In genomic region chr8:87674157-87674556, GRCm38 (mm10) we compare ENCODE assay signal across 13 mouse cellular contexts.
DNase-seq lines count a peak whose midpoint lies in the region; ATAC-seq and TF ChIP-seq lines count a peak whose summit lies in the region.
"Had no signal": no experiment of that assay in that cellular context is flagged by ENCODE, and none has a peak within 500 bp of the region (broad histone marks: within the 10 kb centered on the region; RNA-seq: fewer than 3 reads in every experiment).

No protein-coding gene starts in this region.

- no peak overlapping the region for H3K4me2 ChIP-seq in heart, postnatal 0 days (ENCODE audit: low read depth, low read length)
- H3K4me2 ChIP-seq in midbrain, embryonic 12.5 days (replicated peaks), result no peak overlapping the region
- H3K4me2 ChIP-seq in midbrain, embryonic 14.5 days (ENCODE audit: low read length), result no peak overlapping the region
- no peak overlapping the region for H3K4me2 ChIP-seq in hindbrain, embryonic 15.5 days
- H3K4me2 ChIP-seq: lung, embryonic 15.5 days; stomach, embryonic 15.5 days had no signal

- H3K9ac ChIP-seq in heart, postnatal 0 days (replicated peaks; ENCODE audit: low read depth, low read length), result no peak overlapping the region
- H3K9ac ChIP-seq in midbrain, embryonic 12.5 days (replicated peaks), result no peak overlapping the region
- H3K9ac ChIP-seq in midbrain, embryonic 14.5 days (replicated peaks; ENCODE audit: low read length), result no peak overlapping the region
- no peak overlapping the region for H3K9ac ChIP-seq in hindbrain, embryonic 15.5 days
- H3K9ac ChIP-seq: lung, embryonic 15.5 days; stomach, embryonic 15.5 days had no signal

- TF ChIP-seq EP300 in heart, postnatal 0 days (IDR thresholded peaks at IDR 0.05; ENCODE audit: low read depth), result no peak

- no peak for ATAC-seq in heart, postnatal 0 days (ENCODE audit: insufficient read depth, low read depth)
- ATAC-seq in midbrain, embryonic 12.5 days (ENCODE audit: low FRiP score, low read depth), result no peak
- ATAC-seq in midbrain, embryonic 14.5 days (ENCODE audit: low FRiP score, low TSS enrichment), result no peak
- ATAC-seq in hindbrain, embryonic 15.5 days (ENCODE audit: low FRiP score, low read depth), result peak; percentile 21; the same call in 1 of the 2 replicates
- ATAC-seq: midbrain, embryonic 16.5 days had no signal

- peak; percentile 38; the same call in 1 of the 2 replicates for TF ChIP-seq CTCF in heart, postnatal 0 days (IDR thresholded peaks at IDR 0.05; ENCODE audit: low read depth)

- H3K27me3 ChIP-seq in heart, postnatal 0 days (ENCODE audit: control insufficient read depth, insufficient read depth, low read length), result no peaks in the 10 kb centered on the region
- no peaks in the 10 kb centered on the region for H3K27me3 ChIP-seq in heart, embryonic 10.5 days (ENCODE audit: insufficient read depth, poor library complexity, severe bottlenecking)
- H3K27me3 ChIP-seq in midbrain, embryonic 12.5 days, result no peaks in the 10 kb centered on the region
- H3K27me3 ChIP-seq in midbrain, embryonic 14.5 days (ENCODE audit: control insufficient read depth, insufficient read depth, low read length), result no peaks in the 10 kb centered on the region
- no peaks in the 10 kb centered on the region for H3K27me3 ChIP-seq in hindbrain, embryonic 15.5 days
- H3K27me3 ChIP-seq: lung, embryonic 15.5 days; stomach, embryonic 15.5 days had no signal

- no peak overlapping the region for H3K27ac ChIP-seq in heart, postnatal 0 days (ENCODE audit: low read depth)
- H3K27ac ChIP-seq in heart, embryonic 10.5 days, result no peak overlapping the region
- peak overlapping the region; percentile 31; the same call in 1 of the 2 replicates for H3K27ac ChIP-seq in midbrain, embryonic 12.5 days (replicated peaks)
- no peak overlapping the region for H3K27ac ChIP-seq in midbrain, embryonic 14.5 days (replicated peaks; ENCODE audit: low read depth, low read length)
- H3K27ac ChIP-seq in hindbrain, embryonic 15.5 days (replicated peaks), result peak overlapping the region; percentile 75; the same call in 1 of the 2 replicates
- H3K27ac ChIP-seq: embryonic facial prominence, embryonic 10.5 days; lung, embryonic 15.5 days; stomach, embryonic 15.5 days had no signal

- H3K4me3 ChIP-seq in heart, postnatal 0 days (ENCODE audit: low read depth, low read length), result no peak overlapping the region
- no peak overlapping the region for H3K4me3 ChIP-seq in heart, embryonic 10.5 days
- H3K4me3 ChIP-seq in midbrain, embryonic 12.5 days, result no peak overlapping the region
- no peak overlapping the region for H3K4me3 ChIP-seq in midbrain, embryonic 14.5 days (replicated peaks; ENCODE audit: low read depth, low read length)
- H3K4me3 ChIP-seq in hindbrain, embryonic 15.5 days, result no peak overlapping the region
- H3K4me3 ChIP-seq: embryonic facial prominence, embryonic 10.5 days; lung, embryonic 15.5 days; stomach, embryonic 15.5 days had no signal

- H3K36me3 ChIP-seq in heart, postnatal 0 days (replicated peaks; ENCODE audit: control insufficient read depth, insufficient read depth, low read length), result no peaks in the 10 kb centered on the region
- H3K36me3 ChIP-seq in heart, embryonic 10.5 days, result peaks cover 10% of the 10 kb centered on the region; the same call in 1 of the 2 replicates
- H3K36me3 ChIP-seq in midbrain, embryonic 12.5 days, result peaks cover 8% of the 10 kb centered on the region
- peaks cover 7% of the 10 kb centered on the region; the same call in 1 of the 2 replicates for H3K36me3 ChIP-seq in midbrain, embryonic 14.5 days (ENCODE audit: control insufficient read depth, insufficient read depth, low read length)
- no peaks in the 10 kb centered on the region for H3K36me3 ChIP-seq in hindbrain, embryonic 15.5 days
- H3K36me3 ChIP-seq: lung, embryonic 15.5 days; stomach, embryonic 15.5 days had no signal

- no peak for DNase-seq in heart, postnatal 0 days (ENCODE audit: low spot score)
- DNase-seq in heart, embryonic 10.5 days (ENCODE audit: low spot score), result no peak
- DNase-seq in midbrain, embryonic 14.5 days, result no peak
- DNase-seq in brain, adult 2 months (ENCODE audit: low read depth, low spot score), result peak; percentile 73
- no peak for DNase-seq in kidney, postnatal 25 days
- DNase-seq in layer of hippocampus, adult 9-11 months, result no peak
- DNase-seq: heart, postnatal 4 days had no signal

- H3K9me3 ChIP-seq in heart, postnatal 0 days (replicated peaks; ENCODE audit: control insufficient read depth, low read length), result no peaks in the 10 kb centered on the region
- 0 out of 2 replicates have a peak, but pooled peaks cover 3% of the 10 kb centered on the region for H3K9me3 ChIP-seq in heart, embryonic 10.5 days
- H3K9me3 ChIP-seq in midbrain, embryonic 12.5 days, result no peaks in the 10 kb centered on the region
- no peaks in the 10 kb centered on the region for H3K9me3 ChIP-seq in midbrain, embryonic 14.5 days (ENCODE audit: control insufficient read depth, low read length)
- no peaks in the 10 kb centered on the region for H3K9me3 ChIP-seq in hindbrain, embryonic 15.5 days
- H3K9me3 ChIP-seq: embryonic facial prominence, embryonic 10.5 days; lung, embryonic 15.5 days; stomach, embryonic 15.5 days had no signal

- no peaks in the 10 kb centered on the region for H3K4me1 ChIP-seq in heart, postnatal 0 days (ENCODE audit: control insufficient read depth, insufficient read depth)
- no peaks in the 10 kb centered on the region for H3K4me1 ChIP-seq in heart, embryonic 10.5 days
- peaks cover 14% of the 10 kb centered on the region for H3K4me1 ChIP-seq in midbrain, embryonic 12.5 days
- 0 out of 2 replicates have a peak, but pooled peaks cover 13% of the 10 kb centered on the region for H3K4me1 ChIP-seq in midbrain, embryonic 14.5 days (ENCODE audit: control insufficient read depth, insufficient read depth, low read length)
- peaks cover 42% of the 10 kb centered on the region for H3K4me1 ChIP-seq in hindbrain, embryonic 15.5 days (replicated peaks)
- H3K4me1 ChIP-seq: lung, embryonic 15.5 days; stomach, embryonic 15.5 days had no signal

- 65% methylated on average over 7 of the region's 7 CpGs for WGBS in heart, postnatal 0 days
- 72% methylated on average over 7 of the region's 7 CpGs for WGBS in heart, embryonic 10.5 days
- 72% methylated on average over 7 of the region's 7 CpGs for WGBS in midbrain, embryonic 12.5 days
- 73% methylated on average over 7 of the region's 7 CpGs for WGBS in midbrain, embryonic 14.5 days
- 50% methylated on average over 7 of the region's 7 CpGs for WGBS in hindbrain, embryonic 15.5 days

Comparison
In these comparisons a context has a peak if more than half of its experiments do, and no peak if none do; other contexts are left out.
1. H3K27ac ChIP-seq: peak in midbrain, embryonic 12.5 days (single experiment) and hindbrain, embryonic 15.5 days (single experiment); none in heart, postnatal 0 days (single experiment), heart, embryonic 10.5 days (single experiment) and midbrain, embryonic 14.5 days (single experiment).